Comparison of ENCODE assay signal across 8 mouse cellular contexts in the genomic region with DNA sequence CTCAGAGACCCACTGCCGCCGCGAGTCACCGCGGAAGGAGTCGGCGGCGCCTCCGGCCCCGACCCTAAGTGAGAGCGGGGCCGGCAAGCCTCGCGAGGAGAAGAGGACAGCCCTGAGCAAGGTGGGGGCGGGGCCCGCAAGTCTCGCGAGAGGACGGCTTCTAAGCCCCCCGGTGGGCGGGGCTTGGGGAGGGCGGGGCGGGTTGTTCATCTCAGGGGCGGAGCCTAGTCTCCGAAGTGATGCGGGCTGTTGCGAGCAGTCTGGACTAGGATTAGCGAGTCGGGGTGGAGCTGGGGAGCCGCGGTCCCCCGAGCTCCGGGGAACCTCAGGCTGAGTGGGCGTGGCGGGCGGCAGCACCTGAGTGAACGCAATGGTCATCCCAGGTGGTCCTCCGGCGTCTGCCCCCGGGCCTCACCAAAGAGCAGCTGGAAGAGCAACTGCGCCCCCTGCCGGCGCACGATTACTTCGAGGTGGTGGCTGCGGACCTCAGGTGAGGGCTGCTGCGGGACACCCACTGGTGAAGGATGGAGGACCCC. TPM values are rescaled to one million over a fixed set of nuclear protein-coding genes. Genes with fewer than 3 reads are reported as not detected.
DNase-seq lines count a peak whose midpoint lies in the region; ATAC-seq lines count a peak whose summit lies in the region.

No protein-coding gene starts in this region.

- intact Hi-C loops in gastrocnemius, postnatal 14 days (cut with DNase I; ENCODE audit: low total_unique reads) = no loop called here
- intact Hi-C loops in left cerebral cortex, postnatal 10 days (cut with DNase I) = no loop called here

- DNase-seq in adipocyte (ENCODE audit: low spot score) = peak; percentile 98
- peak; percentile 95 for DNase-seq in embryo, embryonic 10 days (ENCODE audit: low spot score)
- peak; percentile 99 for DNase-seq in gastrocnemius, postnatal 14 days
- DNase-seq in left cerebral cortex, postnatal 10 days (ENCODE audit: extremely low spot score in 1 of 2, low spot score in 2 of 2) = peak; percentile 92 to 99
- peak; percentile 93 for DNase-seq in right cerebral cortex, postnatal 25 days
- DNase-seq in urinary bladder, postnatal 4 days (ENCODE audit: low spot score in 2 of 2) = peak; percentile 94 to 98

- ATAC-seq in inflammation-experienced regulatory T-cells, adult 6 months = peak; percentile 75
- ATAC-seq in megakaryocyte-erythroid progenitor cell, adult 5-6 weeks (replicated peaks; ENCODE audit: low FRiP score, low TSS enrichment, poor library complexity, severe bottlenecking) = peak; percentile 75

RNA-seq across cellular contexts. Expression of a gene that starts 0.4 kb away (rescaled TPM):
- total RNA-seq in gastrocnemius, postnatal 14 days (2021) = 10 to 100 TPM; 11.2 to 11.5 TPM
- polyA plus RNA-seq in inflammation-experienced regulatory T-cells, adult 6 months (2017; shearing (Covaris generic)) = 10 to 100 TPM; 12.8 to 16.8 (median 16.6) TPM
- 10 to 100 TPM; 35.5 to 38.4 TPM for total RNA-seq in left cerebral cortex, postnatal 10 days (2021)
- total RNA-seq in megakaryocyte-erythroid progenitor cell, adult 5-6 weeks (2014; fragmentation: Nextera tagmentation) = 19.9 and 29.4 TPM in 2 replicates
- total RNA-seq in megakaryocyte-erythroid progenitor cell, adult 5-6 weeks (2017) = 32.6 and 33.0 TPM in 2 replicates

RNA-seq across cellular contexts. Expression of a gene that starts 28.4 kb away (rescaled TPM):
- 10 to 100 TPM; 34.7 to 36.8 TPM for total RNA-seq in gastrocnemius, postnatal 14 days (2021)
- 10 to 100 TPM; 24.1 to 28.0 (median 24.3) TPM for polyA plus RNA-seq in inflammation-experienced regulatory T-cells, adult 6 months (2017; shearing (Covaris generic))
- total RNA-seq in left cerebral cortex, postnatal 10 days (2021) = 10 to 100 TPM; 60.7 to 67.1 TPM
- total RNA-seq in megakaryocyte-erythroid progenitor cell, adult 5-6 weeks (2014; fragmentation: Nextera tagmentation) = 48.8 and 72.3 TPM in 2 replicates
- total RNA-seq in megakaryocyte-erythroid progenitor cell, adult 5-6 weeks (2017) = 52.0 and 55.6 TPM in 2 replicates

RNA-seq across cellular contexts. Expression of a gene that starts 52.4 kb away (rescaled TPM):
- not detected for total RNA-seq in gastrocnemius, postnatal 14 days (2021)
- polyA plus RNA-seq in inflammation-experienced regulatory T-cells, adult 6 months (2017; shearing (Covaris generic)) = under 1 TPM in 2 of 3 experiments, not detected in 1; 0.11 to 0.15 TPM
- not detected for total RNA-seq in left cerebral cortex, postnatal 10 days (2021)
- not detected in 2 replicates for total RNA-seq in megakaryocyte-erythroid progenitor cell, adult 5-6 weeks (2014; fragmentation: Nextera tagmentation)
- total RNA-seq in megakaryocyte-erythroid progenitor cell, adult 5-6 weeks (2017) = not detected in 2 replicates

Comparison
In these comparisons a context has a peak if more than half of its experiments do, and no peak if none do; other contexts are left out.
1. Peak in every context shown above with its lines: DNase-seq and ATAC-seq.